Mouse (Mus musculus): ENCODE data around the gene Sgca.
A peak's percentile ranks its signal among the peaks of the same experiment; 100 is the strongest.

Gene Sgca

GRCm38 (mm10) chr11:94929599-94929998 is 46.5 kb downstream of the Sgca start:
- TF ChIP-seq CTCF (conservative IDR thresholded peaks at IDR 0.05; ENCODE audit: low read length), result no peak
- TF ChIP-seq NANOG (IDR thresholded peaks at IDR 0.05; ENCODE audit: borderline replicate concordance, low read length), result no peak
- no peak for TF ChIP-seq POU5F1 (IDR thresholded peaks at IDR 0.05; ENCODE audit: borderline replicate concordance, low read length)
- H3K9me3 ChIP-seq (ENCODE audit: low read length), result no peaks in the 10 kb centered on the region
- H3K4me1 ChIP-seq (replicated peaks; ENCODE audit: low read depth, low read length), result peaks cover 54% of the 10 kb centered on the region
- H3K27me3 ChIP-seq (ENCODE audit: insufficient read depth, low read length), result peaks cover 66% of the 10 kb centered on the region
- no peaks in the 10 kb centered on the region for H3K36me3 ChIP-seq (ENCODE audit: insufficient read depth, low read length)
- H3K4me3 ChIP-seq (replicated peaks; ENCODE audit: low read length), result no peak overlapping the region

DNA sequence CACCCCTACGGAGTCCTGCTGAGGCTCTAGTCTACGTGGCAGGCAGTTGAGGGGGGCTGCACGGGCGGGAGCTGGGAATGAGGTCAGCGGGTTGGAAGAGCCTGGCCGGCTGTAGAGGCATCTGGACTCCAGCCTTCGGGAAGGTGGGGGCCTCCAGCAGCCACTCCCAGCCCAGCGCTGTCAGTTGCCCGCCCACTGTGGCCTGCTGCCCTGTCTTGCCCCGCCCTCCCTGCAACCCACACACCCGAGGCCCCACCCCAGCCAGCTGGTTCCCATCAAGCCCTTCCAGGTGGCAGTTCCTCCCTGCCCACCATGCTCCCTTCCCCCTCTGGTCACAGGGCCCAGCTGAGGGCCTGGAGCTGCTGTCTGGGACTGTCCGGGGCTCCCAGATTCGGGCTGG is 47.3 kb downstream of the Sgca start:
- Histone ChIP-seq H3K4me1 (replicated peaks; ENCODE audit: low read depth, low read length) (peaks cover 47% of the 10 kb centered on the region), H3K4me3 (replicated peaks; ENCODE audit: low read length) (0 out of 2 replicates have a peak overlapping the region, but pooled peaks have one; percentile 10), H3K36me3 (ENCODE audit: insufficient read depth, low read length) (no peaks in the 10 kb centered on the region), H3K9me3 (ENCODE audit: low read length) (no peaks in the 10 kb centered on the region), H3K27me3 (ENCODE audit: insufficient read depth, low read length) (peaks cover 59% of the 10 kb centered on the region)
- TF ChIP-seq NANOG (IDR thresholded peaks at IDR 0.05; ENCODE audit: borderline replicate concordance, low read length) (no peak), CTCF (conservative IDR thresholded peaks at IDR 0.05; ENCODE audit: low read length) (no peak), POU5F1 (IDR thresholded peaks at IDR 0.05; ENCODE audit: borderline replicate concordance, low read length) (no peak)

- Histone ChIP-seq H3K27me3 (ENCODE audit: insufficient read depth, low read length) (peaks cover 49% of the 10 kb centered on the region), H3K4me1 (replicated peaks; ENCODE audit: low read depth, low read length) (peaks cover 37% of the 10 kb centered on the region), H3K4me3 (replicated peaks; ENCODE audit: low read length) (no peak overlapping the region), H3K36me3 (ENCODE audit: insufficient read depth, low read length) (no peaks in the 10 kb centered on the region), H3K9me3 (ENCODE audit: low read length) (no peaks in the 10 kb centered on the region)
- no peak for TF ChIP-seq CTCF (conservative IDR thresholded peaks at IDR 0.05; ENCODE audit: low read length)
- TF ChIP-seq POU5F1 (IDR thresholded peaks at IDR 0.05; ENCODE audit: borderline replicate concordance, low read length), result no peak
- no peak for TF ChIP-seq NANOG (IDR thresholded peaks at IDR 0.05; ENCODE audit: borderline replicate concordance, low read length)
Measured at GRCm38 (mm10) chr11:94927771-94928291, 48.3 kb downstream of the Sgca start.

DNA sequence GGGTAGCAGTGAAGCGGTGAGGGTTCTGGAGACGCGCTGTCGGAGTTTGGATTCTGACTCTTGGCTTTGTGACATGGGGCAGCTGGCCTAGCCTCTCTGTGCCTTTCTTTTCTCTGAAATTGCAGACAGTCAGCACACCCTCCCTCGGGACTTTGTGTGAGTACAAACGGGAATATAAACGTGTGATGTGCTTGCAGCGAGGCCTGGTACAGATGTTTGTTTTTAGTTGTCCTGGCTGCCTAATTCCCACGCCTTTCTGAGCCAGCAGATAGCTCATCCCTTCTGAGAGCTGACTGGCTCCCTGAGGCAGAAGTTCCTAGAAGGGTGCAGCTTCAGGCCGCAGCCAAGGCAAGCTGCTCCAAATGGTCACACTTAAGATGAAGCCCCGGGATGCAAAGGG is 49.7 kb downstream of the Sgca start:
- Histone ChIP-seq H3K4me1 (replicated peaks; ENCODE audit: low read depth, low read length) (peaks cover 34% of the 10 kb centered on the region), H3K4me3 (replicated peaks; ENCODE audit: low read length) (no peak overlapping the region), H3K9me3 (ENCODE audit: low read length) (no peaks in the 10 kb centered on the region), H3K36me3 (ENCODE audit: insufficient read depth, low read length) (no peaks in the 10 kb centered on the region), H3K27me3 (ENCODE audit: insufficient read depth, low read length) (peaks cover 35% of the 10 kb centered on the region)
- TF ChIP-seq NANOG (IDR thresholded peaks at IDR 0.05; ENCODE audit: borderline replicate concordance, low read length) (no peak), CTCF (conservative IDR thresholded peaks at IDR 0.05; ENCODE audit: low read length) (no peak), POU5F1 (IDR thresholded peaks at IDR 0.05; ENCODE audit: borderline replicate concordance, low read length) (no peak)

DNA sequence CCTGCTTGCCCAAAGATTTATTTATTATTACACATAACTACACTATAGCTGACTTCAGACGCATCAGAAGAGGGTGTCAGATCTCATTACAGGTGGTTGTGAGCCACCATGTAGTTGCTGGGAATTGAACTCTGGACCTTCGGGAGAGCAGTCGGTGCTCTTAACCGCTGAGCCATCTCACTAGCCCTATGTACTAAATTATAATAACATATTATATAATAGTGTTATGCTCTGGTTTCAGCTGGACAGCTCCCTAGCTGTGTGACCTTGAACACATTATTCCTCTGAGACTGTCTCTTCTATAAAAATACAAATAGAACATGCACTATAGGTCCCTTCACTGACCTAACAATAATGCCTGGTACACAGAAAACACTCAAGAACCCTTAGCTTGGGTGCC is 51.1 kb downstream of the Sgca start:
- TF ChIP-seq NANOG (IDR thresholded peaks at IDR 0.05; ENCODE audit: borderline replicate concordance, low read length) (no peak), POU5F1 (IDR thresholded peaks at IDR 0.05; ENCODE audit: borderline replicate concordance, low read length) (no peak), CTCF (conservative IDR thresholded peaks at IDR 0.05; ENCODE audit: low read length) (no peak)
- H3K4me3 ChIP-seq (replicated peaks; ENCODE audit: low read length), result no peak overlapping the region
- H3K4me1 ChIP-seq (replicated peaks; ENCODE audit: low read depth, low read length), result peaks cover 24% of the 10 kb centered on the region
- peaks cover 27% of the 10 kb centered on the region for H3K27me3 ChIP-seq (ENCODE audit: insufficient read depth, low read length)
- no peaks in the 10 kb centered on the region for H3K36me3 ChIP-seq (ENCODE audit: insufficient read depth, low read length)
- H3K9me3 ChIP-seq (ENCODE audit: low read length), result no peaks in the 10 kb centered on the region

GRCm38 (mm10) chr11:94920996-94921401 is 55.1 kb downstream of the Sgca start:
- no peak overlapping the region for H3K4me3 ChIP-seq (replicated peaks; ENCODE audit: low read length)
- no peaks in the 10 kb centered on the region for H3K36me3 ChIP-seq (ENCODE audit: insufficient read depth, low read length)
- TF ChIP-seq CTCF (conservative IDR thresholded peaks at IDR 0.05; ENCODE audit: low read length) (no peak), NANOG (IDR thresholded peaks at IDR 0.05; ENCODE audit: borderline replicate concordance, low read length) (no peak), POU5F1 (IDR thresholded peaks at IDR 0.05; ENCODE audit: borderline replicate concordance, low read length) (no peak)
- H3K27me3 ChIP-seq (ENCODE audit: insufficient read depth, low read length), result peaks cover 11% of the 10 kb centered on the region
- H3K9me3 ChIP-seq (ENCODE audit: low read length), result no peaks in the 10 kb centered on the region
- peaks cover 6% of the 10 kb centered on the region for H3K4me1 ChIP-seq (replicated peaks; ENCODE audit: low read depth, low read length)

DNA sequence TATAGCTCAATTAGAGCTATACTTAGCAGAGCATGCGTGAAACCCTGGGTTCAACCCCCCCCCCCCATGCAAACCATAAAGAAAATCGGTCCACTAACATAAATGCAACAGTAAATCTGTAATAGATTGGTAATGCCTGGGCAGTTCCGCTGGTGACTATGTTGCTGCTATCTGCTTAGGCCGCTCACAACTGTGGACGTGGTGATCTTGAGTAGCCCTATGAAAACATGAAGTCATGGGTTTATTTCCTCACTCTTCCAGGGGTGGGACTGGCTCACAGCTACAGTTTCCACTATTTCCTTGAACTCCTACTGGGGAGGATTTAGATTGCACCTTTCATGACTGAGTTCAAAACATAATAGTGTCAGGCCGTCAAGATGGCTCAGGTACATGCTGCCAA is 58.4 kb downstream of the Sgca start:
- Histone ChIP-seq H3K4me3 (replicated peaks; ENCODE audit: low read length) (no peak overlapping the region), H3K9me3 (ENCODE audit: low read length) (no peaks in the 10 kb centered on the region), H3K4me1 (replicated peaks; ENCODE audit: low read depth, low read length) (peaks cover 17% of the 10 kb centered on the region), H3K36me3 (ENCODE audit: insufficient read depth, low read length) (no peaks in the 10 kb centered on the region), H3K27me3 (ENCODE audit: insufficient read depth, low read length) (peaks cover 11% of the 10 kb centered on the region)
- TF ChIP-seq CTCF (conservative IDR thresholded peaks at IDR 0.05; ENCODE audit: low read length) (no peak), NANOG (IDR thresholded peaks at IDR 0.05; ENCODE audit: borderline replicate concordance, low read length) (no peak), POU5F1 (IDR thresholded peaks at IDR 0.05; ENCODE audit: borderline replicate concordance, low read length) (no peak)

DNA sequence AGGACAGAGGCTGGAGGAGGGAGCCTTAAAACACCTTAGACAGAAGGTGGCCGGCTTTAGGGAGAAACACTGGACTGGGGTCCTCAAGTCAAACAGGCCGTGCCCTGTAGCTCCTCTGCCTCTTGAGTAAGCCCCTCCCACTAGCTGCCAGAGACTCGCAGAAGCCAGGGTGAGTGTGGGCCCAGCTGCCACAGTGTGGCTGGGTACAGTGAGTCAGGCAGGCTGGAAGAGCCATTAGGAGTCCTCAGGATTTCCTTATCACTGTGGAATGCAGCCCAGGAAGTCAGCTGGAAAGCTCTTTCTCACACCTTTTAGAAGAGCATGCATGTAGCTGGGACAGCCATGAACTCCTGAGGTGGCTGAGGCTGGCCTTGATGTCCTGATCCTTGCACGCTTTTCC is 59.6 kb downstream of the Sgca start:
- Histone ChIP-seq H3K9me3 (ENCODE audit: low read length) (no peaks in the 10 kb centered on the region), H3K36me3 (ENCODE audit: insufficient read depth, low read length) (no peaks in the 10 kb centered on the region), H3K4me3 (replicated peaks; ENCODE audit: low read length) (no peak overlapping the region), H3K27me3 (ENCODE audit: insufficient read depth, low read length) (peaks cover 11% of the 10 kb centered on the region), H3K4me1 (replicated peaks; ENCODE audit: low read depth, low read length) (peaks cover 29% of the 10 kb centered on the region)
- no peak for TF ChIP-seq NANOG (IDR thresholded peaks at IDR 0.05; ENCODE audit: borderline replicate concordance, low read length)
- TF ChIP-seq CTCF (conservative IDR thresholded peaks at IDR 0.05; ENCODE audit: low read length), result no peak
- no peak for TF ChIP-seq POU5F1 (IDR thresholded peaks at IDR 0.05; ENCODE audit: borderline replicate concordance, low read length)
